Mouse (Mus musculus): ENCODE results near the gene Tm4sf19. TPM values are rescaled to one million over a fixed set of nuclear protein-coding genes. Genes with fewer than 3 reads are reported as not detected.

Gene Tm4sf19
- polyA plus RNA-seq, 1 experiment: 0.10 TPM

- TF ChIP-seq CTCF (IDR thresholded peaks at IDR 0.05; ENCODE audit: borderline replicate concordance, extremely low read depth, insufficient read depth, insufficient read length) (no peak), POLR2A (IDR thresholded peaks at IDR 0.05; ENCODE audit: borderline replicate concordance, extremely low read depth, insufficient read depth, insufficient read length, poor library complexity, severe bottlenecking) (no peak)
Measured at GRCm38 (mm10) chr16:32395679-32396540, 4.4 kb upstream of the Tm4sf19 start.

GRCm38 (mm10) chr16:32396541-32396835, 3.8 kb upstream of the Tm4sf19 start:
- TF ChIP-seq POLR2A (IDR thresholded peaks at IDR 0.05; ENCODE audit: borderline replicate concordance, extremely low read depth, insufficient read depth, insufficient read length, poor library complexity, severe bottlenecking) (no peak), CTCF (IDR thresholded peaks at IDR 0.05; ENCODE audit: borderline replicate concordance, extremely low read depth, insufficient read depth, insufficient read length) (no peak)
- DNase-seq (ENCODE audit: low read depth): no peak

More at GRCm38 (mm10) chr16:32395679-32396540, 4.4 kb upstream of the Tm4sf19 start:
- no peak for DNase-seq (ENCODE audit: low read depth)

- DNase-seq (ENCODE audit: low read depth): no peak
- no peak for TF ChIP-seq POLR2A (IDR thresholded peaks at IDR 0.05; ENCODE audit: borderline replicate concordance, extremely low read depth, insufficient read depth, insufficient read length, poor library complexity, severe bottlenecking)
- no peak for TF ChIP-seq CTCF (IDR thresholded peaks at IDR 0.05; ENCODE audit: borderline replicate concordance, extremely low read depth, insufficient read depth, insufficient read length)
Measured at GRCm38 (mm10) chr16:32398206-32398605, 2.1 kb upstream of the Tm4sf19 start.

GRCm38 (mm10) chr16:32401335-32401965, 1.1 kb downstream of the Tm4sf19 start:
- TF ChIP-seq CTCF (IDR thresholded peaks at IDR 0.05; ENCODE audit: borderline replicate concordance, extremely low read depth, insufficient read depth, insufficient read length): no peak
- TF ChIP-seq POLR2A (IDR thresholded peaks at IDR 0.05; ENCODE audit: borderline replicate concordance, extremely low read depth, insufficient read depth, insufficient read length, poor library complexity, severe bottlenecking): no peak
- DNase-seq (ENCODE audit: low read depth): no peak

GRCm38 (mm10) chr16:32402818-32403217, 2.5 kb downstream of the Tm4sf19 start:
- TF ChIP-seq POLR2A (IDR thresholded peaks at IDR 0.05; ENCODE audit: borderline replicate concordance, extremely low read depth, insufficient read depth, insufficient read length, poor library complexity, severe bottlenecking) (no peak), CTCF (IDR thresholded peaks at IDR 0.05; ENCODE audit: borderline replicate concordance, extremely low read depth, insufficient read depth, insufficient read length) (no peak)
- DNase-seq (ENCODE audit: low read depth): no peak

GRCm38 (mm10) chr16:32405716-32406115, 5.4 kb downstream of the Tm4sf19 start:
- TF ChIP-seq CTCF (IDR thresholded peaks at IDR 0.05; ENCODE audit: borderline replicate concordance, extremely low read depth, insufficient read depth, insufficient read length): no peak
- TF ChIP-seq POLR2A (IDR thresholded peaks at IDR 0.05; ENCODE audit: borderline replicate concordance, extremely low read depth, insufficient read depth, insufficient read length, poor library complexity, severe bottlenecking): no peak
- no peak for DNase-seq (ENCODE audit: low read depth)

- no peak for DNase-seq (ENCODE audit: low read depth)
- TF ChIP-seq CTCF (IDR thresholded peaks at IDR 0.05; ENCODE audit: borderline replicate concordance, extremely low read depth, insufficient read depth, insufficient read length): no peak
- no peak for TF ChIP-seq POLR2A (IDR thresholded peaks at IDR 0.05; ENCODE audit: borderline replicate concordance, extremely low read depth, insufficient read depth, insufficient read length, poor library complexity, severe bottlenecking)
Measured at GRCm38 (mm10) chr16:32406671-32407070, 6.4 kb downstream of the Tm4sf19 start.

GRCm38 (mm10) chr16:32407730-32408129, 7.4 kb downstream of the Tm4sf19 start:
- no peak for DNase-seq (ENCODE audit: low read depth)
- TF ChIP-seq POLR2A (IDR thresholded peaks at IDR 0.05; ENCODE audit: borderline replicate concordance, extremely low read depth, insufficient read depth, insufficient read length, poor library complexity, severe bottlenecking): no peak
- no peak for TF ChIP-seq CTCF (IDR thresholded peaks at IDR 0.05; ENCODE audit: borderline replicate concordance, extremely low read depth, insufficient read depth, insufficient read length)

- TF ChIP-seq CTCF (IDR thresholded peaks at IDR 0.05; ENCODE audit: borderline replicate concordance, extremely low read depth, insufficient read depth, insufficient read length): no peak
- no peak for TF ChIP-seq POLR2A (IDR thresholded peaks at IDR 0.05; ENCODE audit: borderline replicate concordance, extremely low read depth, insufficient read depth, insufficient read length, poor library complexity, severe bottlenecking)
Measured at GRCm38 (mm10) chr16:32417457-32417856, 17.2 kb downstream of the Tm4sf19 start.

GRCm38 (mm10) chr16:32419517-32420483, 19.5 kb downstream of the Tm4sf19 start, which contains the start of gene Tctex1d2:
TSS of gene Tctex1d2 (plus strand) at chr16:32419702.
- peak; percentile 97 for DNase-seq (ENCODE audit: low read depth)
- TF ChIP-seq POLR2A (IDR thresholded peaks at IDR 0.05; ENCODE audit: borderline replicate concordance, extremely low read depth, insufficient read depth, insufficient read length, poor library complexity, severe bottlenecking) (peak; percentile 52; the same call in 1 of the 2 replicates), CTCF (IDR thresholded peaks at IDR 0.05; ENCODE audit: borderline replicate concordance, extremely low read depth, insufficient read depth, insufficient read length) (0 out of 2 replicates have a peak, but pooled peaks have one; percentile 5)

More at GRCm38 (mm10) chr16:32417457-32417856, 17.2 kb downstream of the Tm4sf19 start:
- DNase-seq (ENCODE audit: low read depth): no peak
